Mouse (Mus musculus): ENCODE results near the gene Samd4.

DNA sequence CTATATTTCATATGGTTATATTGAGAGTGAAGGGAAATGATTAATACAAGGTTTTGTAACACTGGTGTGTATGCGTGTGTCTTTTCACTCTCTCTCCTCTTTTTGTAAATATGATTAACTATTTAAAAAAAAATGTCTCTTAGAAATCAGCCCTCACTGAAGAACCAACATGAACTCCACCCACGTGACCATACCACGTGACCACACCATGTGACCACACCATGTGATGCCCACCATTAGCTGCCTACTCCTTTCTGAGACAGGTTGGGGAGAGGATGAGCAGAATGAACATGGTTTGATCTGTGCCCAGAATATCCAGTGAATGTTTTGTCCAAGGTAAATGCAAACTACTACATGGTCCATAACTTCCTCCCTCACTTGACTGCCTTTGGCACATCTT lies 223.1 kb downstream of the Samd4 start:
- TF ChIP-seq POLR2A (IDR thresholded peaks at IDR 0.05; ENCODE audit: low read depth, low read length): no peak
- no peak for TF ChIP-seq CTCF (conservative IDR thresholded peaks at IDR 0.05; ENCODE audit: insufficient read depth, insufficient read length, low read depth, low read length)

Data from kidney, adult 2 months (tissue).